Mouse (Mus musculus) macrophage (primary cell): Measurements from ENCODE around the gene Olfr1357. TPM values are rescaled to one million over a fixed set of nuclear protein-coding genes. Genes with fewer than 3 reads are reported as not detected.
"Not testable (repeated sequence)": the region's sequence is repeated elsewhere in the genome, so short reads cannot be mapped to it uniquely, and the experiment has no call there.

Source experiments
- H3K27ac ChIP-seq: fragments of 350-480 bp; formaldehyde crosslinking; 2 replicates; pipeline ENCODE4 v1.9.0; 2021
- H3K36me3 ChIP-seq: fragments of 350-480 bp; formaldehyde crosslinking; 2 replicates; pipeline ENCODE4 v1.9.0; 2021; ENCODE audit errors: inconsistent target
- H3K4me3 ChIP-seq: fragments of 350-480 bp; formaldehyde crosslinking; 2 replicates; pipeline ENCODE4 v1.9.0; 2021; ENCODE audit errors: inconsistent target
- H3K79me2 ChIP-seq: fragments of 350-480 bp; formaldehyde crosslinking; 2 replicates; pipeline ENCODE4 v1.9.0; 2021; ENCODE audit errors: inconsistent target
- WGBS: methylation state at CpG from one replicate; pipeline ENCODE4 v1.1.7; 2026; ENCODE audit warnings: inconsistent platforms; ENCODE audit not compliant: missing documents; 5-methylcytosine and 5-hydroxymethylcytosine counted together
- polyA plus RNA-seq: library from polyadenylated mRNA; stranded (reverse); fragments of 250-400 nt; gene quantifications from 3 replicates; pipeline ENCODE4 v1.2.4, GENCODE M21; 2018; ENCODE audit warnings: inconsistent platforms
- total RNA-seq, 78 experiments: library from RNA; depleted of rRNA; stranded (reverse); fragments of 250-400 nt; gene quantifications; 1 replicate in 9 of 78; 2 replicates in 24 of 78; 3 replicates in 43 of 78; 4 replicates in 2 of 78; pipeline ENCODE4 v1.2.4; 2018; ENCODE audit warnings: inconsistent platforms in 56 of 78

Olfr1357 gene
- total RNA-seq (2018; cell fraction: chromatin; rRNA removed) = not detected
- not detected for total RNA-seq (2018; cell fraction: cytosol; rRNA removed)
- total RNA-seq (2018; cell fraction: nucleus; rRNA removed) = not detected
- polyA plus RNA-seq = not detected in 3 replicates

- WGBS = 100% methylated on average over 1 of the region's 1 CpGs
- no peaks in the 10 kb centered on the region for H3K36me3 ChIP-seq
- H3K27ac ChIP-seq = no peak within 1 kb of the TSS
- no peaks in the 10 kb centered on the region for H3K79me2 ChIP-seq
- H3K4me3 ChIP-seq = no peak within 1 kb of the TSS
Measured at GRCm38 (mm10) chr10:78617974-78618373, at the start of gene Olfr1357. Gene Olfr1357 (minus strand): TSS chr10:78618074.

GRCm38 (mm10) chr10:78666696-78667095 is 48.8 kb upstream of the Olfr1357 start:
- not testable (repeated sequence) for H3K27ac ChIP-seq, H3K4me3 ChIP-seq, H3K36me3 ChIP-seq, H3K79me2 ChIP-seq
- 95% methylated on average over 10 of the region's 10 CpGs for WGBS

DNA sequence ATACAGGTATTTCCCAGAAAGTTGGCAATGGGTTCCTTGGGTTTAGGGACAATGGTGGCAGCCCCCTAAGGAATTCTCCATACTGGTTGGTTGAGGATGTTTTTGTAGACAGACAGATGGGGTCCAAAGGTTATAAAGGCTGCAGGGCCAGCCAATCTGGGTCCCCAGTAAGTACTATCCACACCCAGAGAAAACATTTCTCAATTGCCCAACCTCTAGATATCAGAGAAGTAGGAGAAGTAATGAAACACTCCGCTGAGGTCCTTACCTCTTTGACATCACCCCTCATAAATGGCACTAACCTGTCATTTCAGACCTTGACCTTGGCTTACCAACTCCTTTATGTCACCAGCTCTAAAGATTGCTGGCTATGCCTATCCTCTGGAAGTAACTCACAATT is 46.7 kb upstream of the Olfr1357 start:
- WGBS = 77% methylated on average over 1 of the region's 1 CpGs
- no peak overlapping the region for H3K27ac ChIP-seq
- no peaks in the 10 kb centered on the region for H3K79me2 ChIP-seq
- H3K36me3 ChIP-seq = no peaks in the 10 kb centered on the region
- H3K4me3 ChIP-seq = no peak overlapping the region

DNA sequence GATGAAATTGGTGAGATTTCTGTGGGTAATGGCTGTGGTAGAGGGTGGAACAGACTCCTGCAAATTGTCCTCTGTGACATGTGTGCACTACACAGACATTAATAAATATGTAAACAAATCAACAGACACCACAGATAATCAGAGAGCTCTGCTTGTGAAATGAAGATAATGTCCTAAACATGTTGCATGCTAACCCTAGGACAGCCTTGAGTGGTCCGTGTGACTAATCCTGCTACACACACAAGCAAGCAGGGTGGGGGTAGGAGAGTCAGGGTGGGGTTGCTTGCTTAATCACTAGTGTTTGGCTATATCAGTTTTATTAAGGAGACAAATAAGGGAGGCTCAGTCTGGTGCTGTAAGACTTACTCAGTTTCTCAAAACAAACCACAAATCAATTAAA is 43.3 kb upstream of the Olfr1357 start:
- no peak overlapping the region for H3K4me3 ChIP-seq
- H3K27ac ChIP-seq = no peak overlapping the region
- no peaks in the 10 kb centered on the region for H3K79me2 ChIP-seq
- WGBS = 84% methylated on average over 1 of the region's 1 CpGs
- H3K36me3 ChIP-seq = no peaks in the 10 kb centered on the region

GRCm38 (mm10) chr10:78632311-78632710 is 14.4 kb upstream of the Olfr1357 start:
- Histone ChIP-seq H3K4me3 (no peak overlapping the region), H3K27ac (no peak overlapping the region), H3K36me3 (no peaks in the 10 kb centered on the region), H3K79me2 (no peaks in the 10 kb centered on the region)
- WGBS = 10% methylated on average over 5 of the region's 6 CpGs

DNA sequence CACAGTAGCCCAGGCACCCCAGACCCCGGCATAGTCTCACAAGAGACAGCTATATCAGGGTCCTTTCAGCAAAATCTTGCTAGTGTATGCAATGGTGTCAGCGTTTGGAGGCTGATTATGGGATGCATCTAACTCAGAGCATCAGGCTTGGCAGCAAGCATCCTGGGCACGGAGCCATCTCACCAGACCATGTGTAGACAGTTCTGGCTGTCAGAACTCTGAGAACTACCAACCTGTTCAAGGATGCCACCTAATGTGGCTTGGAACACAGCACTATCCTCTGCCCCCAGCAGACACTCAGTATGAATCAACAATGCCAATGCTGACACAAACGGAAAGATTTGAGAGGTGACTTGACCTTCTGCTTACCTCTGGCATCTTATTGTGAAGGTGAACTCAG is 12.3 kb upstream of the Olfr1357 start:
- WGBS = 83% methylated on average over 4 of the region's 4 CpGs
- Histone ChIP-seq H3K4me3 (no peak overlapping the region), H3K36me3 (no peaks in the 10 kb centered on the region), H3K27ac (no peak overlapping the region), H3K79me2 (no peaks in the 10 kb centered on the region)

- H3K4me3 ChIP-seq, H3K27ac ChIP-seq, H3K36me3 ChIP-seq, H3K79me2 ChIP-seq: not testable (repeated sequence)
- 79% methylated on average over 3 of the region's 3 CpGs for WGBS
Measured at GRCm38 (mm10) chr10:78623143-78623542, 5.3 kb upstream of the Olfr1357 start.

DNA sequence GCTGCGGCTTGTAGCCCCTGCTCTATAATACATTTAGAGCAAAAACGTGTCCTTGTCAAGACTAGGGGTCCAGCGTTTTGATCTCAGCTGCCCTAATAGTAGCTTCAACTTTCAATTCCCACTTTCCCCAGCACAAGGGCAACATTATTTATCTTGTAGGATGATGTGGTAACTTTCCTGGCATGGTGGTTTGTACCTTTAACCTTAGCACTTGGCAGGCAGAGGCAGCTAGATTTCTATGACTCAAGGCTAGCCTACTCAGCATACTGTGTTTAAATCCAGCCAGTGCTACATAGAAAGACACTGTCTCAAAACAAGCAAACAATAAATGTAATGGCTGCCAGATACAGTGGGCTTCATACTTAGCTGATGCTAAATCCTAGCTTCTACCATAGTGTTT is 10.3 kb downstream of the Olfr1357 start:
- no peak overlapping the region for H3K4me3 ChIP-seq
- no peaks in the 10 kb centered on the region for H3K79me2 ChIP-seq
- H3K36me3 ChIP-seq = no peaks in the 10 kb centered on the region
- no peak overlapping the region for H3K27ac ChIP-seq
- 89% methylated on average over 3 of the region's 3 CpGs for WGBS

DNA sequence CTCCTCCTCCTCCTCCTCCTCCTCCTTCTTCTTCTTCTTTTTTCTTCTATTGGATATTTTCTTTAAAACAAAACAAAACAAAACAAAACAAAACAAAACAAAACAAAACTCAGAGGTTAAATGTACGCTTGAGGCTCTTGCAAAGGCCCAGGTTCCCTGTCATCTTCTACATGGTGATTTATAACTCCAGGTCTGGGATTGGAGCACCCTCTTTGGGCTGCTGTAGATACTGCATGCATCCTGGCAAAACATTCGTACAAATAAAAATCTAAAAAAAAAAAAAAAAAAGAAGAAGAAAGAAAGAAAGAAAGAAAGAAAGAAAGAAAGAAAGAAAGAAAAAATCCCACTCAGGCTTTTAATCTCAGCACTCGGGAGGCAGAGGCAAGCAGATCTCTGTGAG is 12.8 kb downstream of the Olfr1357 start:
- H3K36me3 ChIP-seq = no peaks in the 10 kb centered on the region
- no peak overlapping the region for H3K4me3 ChIP-seq
- H3K27ac ChIP-seq = no peak overlapping the region
- H3K79me2 ChIP-seq = no peaks in the 10 kb centered on the region
- 33% methylated on average over 3 of the region's 3 CpGs for WGBS

GRCm38 (mm10) chr10:78599865-78600264 is 18.0 kb downstream of the Olfr1357 start:
- Histone ChIP-seq H3K79me2 (no peaks in the 10 kb centered on the region), H3K27ac (no peak overlapping the region), H3K36me3 (no peaks in the 10 kb centered on the region), H3K4me3 (no peak overlapping the region)
- WGBS = 81% methylated on average over 5 of the region's 5 CpGs

GRCm38 (mm10) chr10:78594566-78594965 is 23.3 kb downstream of the Olfr1357 start:
- Histone ChIP-seq H3K27ac (no peak overlapping the region), H3K79me2 (no peaks in the 10 kb centered on the region), H3K4me3 (no peak overlapping the region)

DNA sequence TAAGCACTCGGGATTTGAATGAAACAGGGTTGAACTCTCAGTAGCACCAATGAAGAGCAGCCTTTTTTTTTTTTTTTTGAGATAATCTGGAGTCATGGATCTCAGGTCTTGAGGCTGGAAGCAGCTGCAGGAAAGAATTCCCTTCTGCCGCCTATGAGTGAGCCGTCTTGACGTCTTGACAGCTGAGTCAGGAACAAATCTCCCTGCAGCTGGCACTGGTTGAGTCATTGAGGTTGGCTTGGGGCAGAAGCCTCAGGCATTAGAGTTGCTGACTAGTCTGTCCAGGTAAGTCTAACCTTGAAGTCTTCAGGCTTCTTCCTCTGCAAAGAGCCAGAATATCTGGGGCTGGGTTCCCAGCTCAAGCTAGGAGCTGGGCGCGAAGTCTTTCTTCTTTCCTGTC is 23.7 kb downstream of the Olfr1357 start:
- 93% methylated on average over 6 of the region's 6 CpGs for WGBS

More at GRCm38 (mm10) chr10:78594566-78594965, 23.3 kb downstream of the Olfr1357 start:
- H3K36me3 ChIP-seq = no peaks in the 10 kb centered on the region

GRCm38 (mm10) chr10:78593736-78594135 is 24.1 kb downstream of the Olfr1357 start:
- H3K4me3 ChIP-seq = no peak overlapping the region
- H3K27ac ChIP-seq = no peak overlapping the region
- H3K36me3 ChIP-seq = no peaks in the 10 kb centered on the region
- WGBS = 96% methylated on average over 5 of the region's 5 CpGs
- no peaks in the 10 kb centered on the region for H3K79me2 ChIP-seq

More for the DNA sequence above, 23.7 kb downstream of the Olfr1357 start:
- Histone ChIP-seq H3K79me2 (no peaks in the 10 kb centered on the region), H3K27ac (no peak overlapping the region), H3K4me3 (no peak overlapping the region), H3K36me3 (no peaks in the 10 kb centered on the region)

DNA sequence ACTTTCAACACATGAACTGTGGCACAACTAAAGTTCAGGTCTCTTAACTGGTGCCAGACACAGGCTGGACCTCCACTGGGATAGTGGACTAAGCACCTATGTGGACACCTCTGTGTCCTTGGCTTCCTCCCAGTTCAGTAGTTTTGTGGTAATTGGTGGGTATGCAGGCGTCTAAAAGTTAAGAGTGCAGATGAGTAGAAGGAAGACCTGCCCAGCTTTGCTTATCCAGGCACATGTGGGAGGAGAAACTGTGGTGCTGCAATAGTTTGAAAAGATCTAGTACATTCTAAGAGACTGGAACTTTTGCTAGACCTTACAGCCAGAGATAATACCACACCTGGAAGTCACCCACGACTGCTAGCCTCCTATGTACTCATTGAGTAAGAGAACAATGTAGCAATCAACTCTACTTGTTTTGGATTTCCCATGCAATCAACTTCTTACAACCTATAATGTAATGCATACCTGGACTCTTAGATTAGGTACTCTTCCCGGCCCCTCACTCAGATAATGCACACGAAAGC is 25.0 kb downstream of the Olfr1357 start:
- WGBS = 90% methylated on average over 4 of the region's 4 CpGs
- H3K36me3 ChIP-seq = no peaks in the 10 kb centered on the region
- no peaks in the 10 kb centered on the region for H3K79me2 ChIP-seq
- H3K4me3 ChIP-seq = no peak overlapping the region
- no peak overlapping the region for H3K27ac ChIP-seq

GRCm38 (mm10) chr10:78591406-78592328 is 26.2 kb downstream of the Olfr1357 start, which contains the start of gene Syde1:
Gene Syde1 (minus strand): TSS chr10:78591964.
- H3K27ac ChIP-seq = no peak within 1 kb of the TSS
- WGBS = 7% methylated on average over 33 of the region's 54 CpGs

More at GRCm38 (mm10) chr10:78591406-78592328, 26.2 kb downstream of the Olfr1357 start, which contains the start of gene Syde1:
- no peaks in the 10 kb centered on the region for H3K79me2 ChIP-seq
- H3K4me3 ChIP-seq = no peak within 1 kb of the TSS; the same call in 1 of the 2 replicates
- H3K36me3 ChIP-seq = no peaks in the 10 kb centered on the region
